Mouse (Mus musculus) bone marrow macrophage, adult 2 months (primary cell): ENCODE results near the gene Wiz.

Experiments used
- CTCF ChIP-seq: IDR thresholded peaks from 2 replicates; pipeline ENCODE4 v1.5.1; 2012; ENCODE audit warnings: low read depth, mild to moderate bottlenecking, low read length, moderate library complexity
- POLR2A ChIP-seq: IDR thresholded peaks from 2 replicates; pipeline ENCODE4 v1.6.1; 2012; ENCODE audit warnings: mild to moderate bottlenecking, low read depth, low read length, borderline replicate concordance

GRCm38 (mm10) chr17:32333675-32334303 lies 55.5 kb downstream of the Wiz start:
- TF ChIP-seq CTCF: no peak
- no peak for TF ChIP-seq POLR2A
